Mouse (Mus musculus) midbrain, embryonic 12.5 days (tissue): Measurements from ENCODE around the gene Zfp948. TPM values are rescaled to one million over a fixed set of nuclear protein-coding genes. Genes with fewer than 3 reads are reported as not detected.

Source experiments
- polyA plus RNA-seq: library from polyadenylated mRNA; unstranded; fragments of >200 nt; fragmentation: Nextera tagmentation; extraction: Ambion mirVana; gene quantifications from 2 replicates; pipeline ENCODE4 v1.2.1, GENCODE M21; 2016

Zfp948 gene
- polyA plus RNA-seq, 1 experiment from 2014 or later, result 13.2 TPM

Other genes with a start within 250 kb of the Zfp948 start
- 2.7 and 2.8 TPM in 2 replicates for gene Zfp677, start 183.3 kb upstream of the Zfp948 start, polyA plus RNA-seq
- 2.8 and 3.4 TPM in 2 replicates for gene Zfp54, start 143.8 kb upstream of the Zfp948 start, polyA plus RNA-seq
- 14.0 and 14.2 TPM in 2 replicates for gene Zfp51, start 116.6 kb upstream of the Zfp948 start, polyA plus RNA-seq
- 8.4 and 8.5 TPM in 2 replicates for gene Zfp53, start 78.0 kb upstream of the Zfp948 start, polyA plus RNA-seq
- 2.0 TPM in 2 replicates for gene Zfp52, start 31.5 kb upstream of the Zfp948 start, polyA plus RNA-seq
- 9.2 and 10.7 TPM in 2 replicates for gene Zfp983, start 83.6 kb downstream of the Zfp948 start, polyA plus RNA-seq
- 14.9 and 15.4 TPM in 2 replicates for gene Gm10226, start 124.9 kb downstream of the Zfp948 start, polyA plus RNA-seq
- gene Zfp760, start 140.7 kb downstream of the Zfp948 start, polyA plus RNA-seq, result 22.7 and 24.5 TPM in 2 replicates
- gene Zfp229, start 163.8 kb downstream of the Zfp948 start, polyA plus RNA-seq, result 10.2 and 12.8 TPM in 2 replicates